Mouse (Mus musculus) liver, embryonic 11.5 days (tissue): ENCODE measurements at regions not wholly inside any gene's neighbourhood (a gene's known extent, or its start where the extent isn't known, plus 50 kb on each side); places are given as distances from the start of the nearest gene placed in this dataset.
"Not testable (repeated sequence)": the region's sequence is repeated elsewhere in the genome, so short reads cannot be mapped to it uniquely, and the experiment has no call there.

ENCODE experiments used
- ATAC-seq: fragments of 200-750 bp; cut with Nextera tagmentation; replicated peaks from 2 replicates; pipeline ENCODE4 v1.8.0; 2017; ENCODE audit warnings: moderate number of reproducible peaks, mild to moderate bottlenecking, moderate TSS enrichment, moderate library complexity; ENCODE audit not compliant: low FRiP score
- DNase-seq: peaks from one replicate; pipeline ENCODE4 v3.0.0-alpha.2; 2017; ENCODE audit warnings: low spot score
- H3K27ac ChIP-seq: fragments of 300-500 bp; sonication (generic); 2 replicates; pipeline ENCODE4 v1.5.1; 2014; ENCODE audit warnings: mild to moderate bottlenecking, low read depth, low read length, control low read depth
- H3K27me3 ChIP-seq: fragments of 300-500 bp; sonication (generic); replicated peaks from 2 replicates; pipeline ENCODE4 v1.6.1; 2014; ENCODE audit warnings: low read length, mixed read lengths; ENCODE audit not compliant: control insufficient read depth, insufficient read depth
- H3K36me3 ChIP-seq: fragments of 300-500 bp; sonication (generic); 2 replicates; pipeline ENCODE4 v1.6.1; 2014; ENCODE audit warnings: mild to moderate bottlenecking, low read length, moderate library complexity, mixed read lengths; ENCODE audit not compliant: control insufficient read depth, insufficient read depth
- H3K4me1 ChIP-seq: fragments of 300-500 bp; sonication (generic); replicated peaks from 2 replicates; pipeline ENCODE4 v1.6.1; 2014; ENCODE audit warnings: low read length, mixed read lengths; ENCODE audit not compliant: control insufficient read depth, insufficient read depth
- H3K4me2 ChIP-seq: fragments of 300-500 bp; sonication (generic); 2 replicates; pipeline ENCODE4 v1.6.1; 2014; ENCODE audit warnings: mild to moderate bottlenecking, control low read depth, moderate library complexity
- H3K4me3 ChIP-seq: fragments of 300-500 bp; sonication (generic); 2 replicates; pipeline ENCODE4 v1.5.1; 2014; ENCODE audit warnings: low read depth, low read length, control low read depth
- H3K9ac ChIP-seq: fragments of 300-500 bp; sonication (generic); 2 replicates; pipeline ENCODE4 v1.6.1; 2014; ENCODE audit warnings: low read depth, low read length, control low read depth
- H3K9me3 ChIP-seq: fragments of 300-500 bp; sonication (generic); 2 replicates; pipeline ENCODE4 v1.6.1; 2016; ENCODE audit warnings: low read length, inconsistent platforms, mixed read lengths; ENCODE audit not compliant: control insufficient read depth
- WGBS: fragments of 180-500 bp; shearing (Covaris S2); extraction: QIAGEN DNeasy Blood & Tissue Kit; methylation state at CpG from one replicate; pipeline ENCODE4 v1.1.7; 2014; 5-methylcytosine and 5-hydroxymethylcytosine counted together

DNA sequence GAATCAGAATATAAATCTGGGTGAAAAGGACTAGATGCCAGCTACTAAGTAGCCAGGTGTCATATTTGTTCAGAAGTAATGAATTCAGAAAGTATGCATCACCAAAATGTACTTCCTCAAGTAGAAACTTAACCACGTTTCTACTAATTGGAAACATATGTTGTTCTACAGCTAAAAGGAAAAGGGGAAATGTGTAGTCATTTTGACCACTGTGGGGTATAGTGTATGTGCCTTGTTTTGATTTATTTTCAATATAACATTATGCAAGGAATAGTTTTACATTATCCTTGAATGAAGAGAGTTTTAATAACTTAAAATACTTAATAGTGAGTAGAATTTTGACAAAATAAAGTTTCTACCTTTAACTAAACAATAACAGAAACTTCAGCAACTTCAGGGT lies 257.7 kb downstream of the Plod2 start:
- H3K27ac ChIP-seq, result no peak overlapping the region
- H3K9ac ChIP-seq, result no peak overlapping the region
- 41% methylated on average over 1 of the region's 1 CpGs for WGBS
- H3K9me3 ChIP-seq, result no peaks in the 10 kb centered on the region
- H3K4me1 ChIP-seq, result no peaks in the 10 kb centered on the region
- H3K4me2 ChIP-seq, result no peak overlapping the region
- no peak overlapping the region for H3K4me3 ChIP-seq
- no peaks in the 10 kb centered on the region for H3K27me3 ChIP-seq
- DNase-seq (no peak), ATAC-seq (no peak)
- no peaks in the 10 kb centered on the region for H3K36me3 ChIP-seq

DNA sequence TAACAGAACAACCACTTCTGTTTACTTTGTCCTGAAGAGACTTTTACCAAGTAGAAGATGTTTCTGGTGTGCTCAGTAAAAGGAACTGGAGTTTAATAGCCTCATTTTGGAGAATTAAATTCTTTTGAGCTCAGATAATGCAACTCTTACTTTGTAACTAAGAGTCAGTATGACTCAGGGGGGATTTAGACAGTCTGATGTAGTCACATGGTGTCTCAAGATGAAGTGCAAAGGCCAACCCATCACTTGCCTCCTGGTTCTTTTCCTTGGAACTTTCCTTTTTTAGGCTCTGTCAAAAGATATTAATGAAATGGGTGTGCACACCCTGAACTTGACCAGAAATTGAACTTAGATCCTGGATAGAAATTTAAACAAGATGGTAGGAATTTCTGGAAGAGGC lies 267.4 kb downstream of the Plod2 start:
- Histone ChIP-seq H3K4me2 (no peak overlapping the region), H3K4me1 (no peaks in the 10 kb centered on the region), H3K9me3 (no peaks in the 10 kb centered on the region), H3K36me3 (no peaks in the 10 kb centered on the region), H3K4me3 (no peak overlapping the region), H3K27ac (no peak overlapping the region), H3K9ac (no peak overlapping the region), H3K27me3 (no peaks in the 10 kb centered on the region)
- DNase-seq (no peak), ATAC-seq (no peak)

DNA sequence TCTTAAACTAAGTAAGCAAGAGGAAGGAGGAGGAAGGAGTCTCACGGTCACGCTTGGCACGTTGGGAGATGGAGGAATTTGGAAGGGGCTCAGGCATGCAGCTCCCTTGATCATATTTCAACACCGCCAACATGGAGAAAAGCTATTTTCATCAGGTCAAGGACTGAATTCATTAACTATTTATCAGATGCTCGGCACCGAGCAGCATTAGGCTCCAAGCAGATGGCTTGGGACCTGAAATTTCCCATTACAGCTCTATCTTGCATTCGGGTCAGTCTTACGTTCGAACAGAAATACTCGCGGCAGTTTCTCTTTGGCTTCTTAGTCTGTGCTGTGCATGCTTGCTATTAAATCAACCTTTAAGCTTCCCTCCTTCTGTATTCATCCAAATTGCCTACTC lies 278.7 kb downstream of the Plod2 start:
- H3K4me2 ChIP-seq, result no peak overlapping the region
- H3K36me3 ChIP-seq, result no peaks in the 10 kb centered on the region
- no peak overlapping the region for H3K4me3 ChIP-seq
- H3K4me1 ChIP-seq, result no peaks in the 10 kb centered on the region
- H3K27ac ChIP-seq, result no peak overlapping the region
- no peak for DNase-seq
- H3K9me3 ChIP-seq, result no peaks in the 10 kb centered on the region
- H3K27me3 ChIP-seq, result no peaks in the 10 kb centered on the region
- H3K9ac ChIP-seq, result no peak overlapping the region
- 74% methylated on average over 11 of the region's 11 CpGs for WGBS
- ATAC-seq, result no peak

DNA sequence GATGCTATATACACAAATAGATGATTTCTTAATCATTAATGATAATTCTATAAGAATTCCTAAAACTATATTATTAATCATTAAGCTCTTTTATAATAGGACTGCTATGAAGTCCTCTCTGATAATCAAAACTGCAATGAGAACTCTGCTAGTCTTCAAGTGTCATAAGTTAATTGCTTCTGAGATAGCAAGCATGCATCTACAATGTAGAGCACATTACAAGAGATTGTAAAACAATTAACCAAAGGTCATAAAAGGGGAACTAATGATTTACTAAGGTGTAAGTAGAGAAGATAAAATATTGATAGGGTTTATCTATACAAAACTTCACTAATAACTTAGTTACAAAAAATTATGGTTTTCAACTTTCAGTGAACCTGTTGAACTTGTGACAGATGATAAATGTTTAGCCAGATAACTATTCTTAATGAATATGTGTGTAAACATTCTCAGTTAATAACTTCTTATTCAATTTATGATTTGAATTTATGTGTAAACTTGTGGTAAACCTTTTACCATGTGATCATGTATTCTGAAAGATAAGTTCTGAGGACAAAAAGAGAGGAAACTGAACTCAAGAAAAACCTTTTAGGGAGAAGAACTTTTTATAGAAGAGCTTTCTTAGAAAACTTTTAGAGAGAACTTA lies 284.8 kb downstream of the Plod2 start:
- Histone ChIP-seq H3K36me3 (no peaks in the 10 kb centered on the region), H3K9me3 (no peaks in the 10 kb centered on the region), H3K4me1 (no peaks in the 10 kb centered on the region), H3K27ac (no peak overlapping the region), H3K4me2 (no peak overlapping the region), H3K27me3 (no peaks in the 10 kb centered on the region), H3K9ac (no peak overlapping the region), H3K4me3 (no peak overlapping the region)
- DNase-seq (no peak), ATAC-seq (no peak)

DNA sequence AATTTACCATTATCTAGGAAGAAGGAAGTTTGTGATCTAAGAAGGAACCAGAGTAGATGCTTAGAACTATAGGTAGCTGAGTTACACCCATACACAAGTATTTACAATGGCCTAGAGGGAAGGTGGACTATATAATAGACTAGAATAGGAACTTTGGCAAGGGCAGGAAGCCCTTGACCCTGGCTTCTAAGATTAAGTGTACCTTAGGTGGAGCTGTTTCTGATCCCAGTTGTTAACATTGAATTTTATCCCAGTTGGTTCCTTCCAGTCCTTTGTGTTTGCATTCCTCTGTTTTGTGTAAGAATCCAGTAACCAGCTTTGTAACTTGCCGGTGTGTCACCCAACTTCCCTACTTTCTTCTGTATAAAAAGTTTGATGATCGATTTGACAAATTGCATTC lies 294.1 kb downstream of the Plod2 start:
- not testable (repeated sequence) for H3K4me3 ChIP-seq, H3K27ac ChIP-seq, ATAC-seq, H3K27me3 ChIP-seq, H3K9ac ChIP-seq, H3K36me3 ChIP-seq, H3K4me2 ChIP-seq, DNase-seq, H3K9me3 ChIP-seq, H3K4me1 ChIP-seq
- 89% methylated on average over 2 of the region's 2 CpGs for WGBS

DNA sequence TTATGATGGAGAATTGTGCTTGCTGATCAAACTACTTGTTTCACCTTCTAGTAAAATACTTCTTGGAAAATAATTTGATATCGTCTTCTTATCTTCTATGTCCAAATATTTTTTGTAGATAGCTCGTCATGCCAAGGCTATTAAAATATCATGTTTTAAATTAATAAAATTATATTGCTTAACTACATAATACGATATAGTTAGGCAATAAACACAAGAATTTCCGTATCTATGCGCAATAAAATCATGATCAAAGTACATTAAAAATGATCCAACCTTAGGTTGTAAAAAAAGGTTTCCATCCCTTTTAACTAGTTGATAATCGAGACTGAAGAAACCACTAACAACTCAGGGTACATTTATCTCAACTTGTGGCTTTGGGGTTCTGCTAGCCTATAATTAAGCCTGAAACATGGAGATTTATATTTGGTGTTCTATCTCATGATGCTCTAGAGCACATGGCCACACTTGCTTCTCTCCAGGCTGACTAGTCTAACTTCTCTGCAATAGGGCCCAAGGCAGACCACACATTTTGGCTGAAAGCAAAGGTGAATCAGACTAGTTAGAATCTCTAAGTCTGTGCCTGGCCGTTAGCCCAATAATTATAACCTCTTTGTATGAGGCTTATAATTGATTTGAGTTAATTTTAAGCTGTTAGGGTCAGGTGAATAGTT lies 314.5 kb downstream of the Plod2 start:
- DNase-seq, result no peak
- no peak overlapping the region for H3K9ac ChIP-seq
- H3K4me3 ChIP-seq, result no peak overlapping the region
- no peak for ATAC-seq
- no peak overlapping the region for H3K4me2 ChIP-seq
- 76% methylated on average over 7 of the region's 7 CpGs for WGBS
- H3K4me1 ChIP-seq, result no peaks in the 10 kb centered on the region
- H3K36me3 ChIP-seq, result no peaks in the 10 kb centered on the region
- no peak overlapping the region for H3K27ac ChIP-seq
- no peaks in the 10 kb centered on the region for H3K9me3 ChIP-seq
- no peaks in the 10 kb centered on the region for H3K27me3 ChIP-seq

DNA sequence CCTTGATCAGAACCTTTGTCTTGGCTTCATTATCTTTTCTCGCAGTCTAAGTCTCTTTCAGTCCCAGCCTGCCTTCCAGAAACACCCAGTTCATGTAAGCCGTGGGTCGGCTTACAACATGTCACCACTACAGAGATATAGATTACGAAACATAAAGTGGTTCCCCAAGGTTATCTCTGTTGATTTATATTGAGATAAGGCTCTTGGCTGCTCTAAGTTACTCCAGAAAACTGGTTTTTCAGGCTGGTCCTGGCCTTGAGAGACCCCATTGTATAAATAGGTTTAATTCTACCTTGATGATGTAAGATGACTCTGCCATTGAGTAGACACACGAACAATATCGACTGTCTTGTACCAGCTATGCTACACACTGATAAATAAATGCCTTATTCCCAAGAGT lies 323.8 kb downstream of the Plod2 start:
- DNase-seq (no peak), ATAC-seq (no peak)
- Histone ChIP-seq H3K4me2 (no peak overlapping the region), H3K27me3 (no peaks in the 10 kb centered on the region), H3K36me3 (no peaks in the 10 kb centered on the region), H3K4me3 (no peak overlapping the region), H3K27ac (no peak overlapping the region), H3K4me1 (no peaks in the 10 kb centered on the region), H3K9me3 (no peaks in the 10 kb centered on the region), H3K9ac (no peak overlapping the region)
- WGBS, result 77% methylated on average over 6 of the region's 6 CpGs

DNA sequence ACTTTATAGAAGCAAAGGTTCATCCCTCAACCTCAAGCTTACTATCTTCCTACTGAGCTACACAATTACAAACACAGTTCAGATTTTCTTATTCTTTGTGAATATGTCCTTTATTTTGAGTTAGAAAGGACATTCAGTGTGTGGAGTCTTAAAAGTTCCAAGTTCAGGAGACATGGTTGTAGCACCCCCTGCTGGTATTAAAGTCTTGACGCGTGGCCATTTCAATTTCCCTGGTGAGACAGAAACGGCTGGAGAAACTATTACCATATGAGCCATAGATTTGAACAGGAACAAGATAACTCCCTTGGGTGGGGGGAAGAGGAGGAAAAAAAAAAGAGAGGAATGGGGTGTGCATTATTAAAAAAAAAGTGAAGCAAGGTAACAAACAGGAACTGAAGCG lies 336.6 kb downstream of the Plod2 start:
- Histone ChIP-seq H3K4me3 (no peak overlapping the region), H3K4me1 (no peaks in the 10 kb centered on the region), H3K27me3 (no peaks in the 10 kb centered on the region), H3K36me3 (no peaks in the 10 kb centered on the region), H3K4me2 (no peak overlapping the region), H3K9me3 (no peaks in the 10 kb centered on the region), H3K27ac (no peak overlapping the region), H3K9ac (no peak overlapping the region)
- ATAC-seq (no peak), DNase-seq (no peak)
- 35% methylated on average over 4 of the region's 4 CpGs for WGBS

DNA sequence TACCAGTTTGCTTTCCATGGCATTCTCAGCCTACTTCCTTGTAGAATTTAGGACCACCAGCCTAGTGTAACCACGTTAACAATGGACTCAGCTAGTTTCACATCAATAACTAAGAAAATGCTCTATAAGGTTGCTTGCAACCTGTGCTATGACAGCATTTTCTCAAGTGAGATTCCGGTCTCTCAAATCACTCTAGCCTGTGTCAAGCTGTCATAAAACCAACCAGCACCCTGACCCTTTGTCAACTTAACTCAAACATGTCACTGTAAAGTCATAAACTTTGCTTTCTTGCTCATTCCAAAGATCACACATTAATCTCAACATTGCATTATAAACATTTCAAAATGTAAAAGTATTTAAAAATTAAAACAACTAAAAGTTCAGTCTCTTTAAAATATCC lies 337.8 kb downstream of the Plod2 start:
- H3K4me3 ChIP-seq, result no peak overlapping the region
- WGBS, result 68% methylated on average over 2 of the region's 2 CpGs

More for the DNA sequence above, 337.8 kb downstream of the Plod2 start:
- Histone ChIP-seq H3K4me2 (no peak overlapping the region), H3K4me1 (no peaks in the 10 kb centered on the region), H3K27me3 (no peaks in the 10 kb centered on the region), H3K27ac (no peak overlapping the region), H3K9me3 (no peaks in the 10 kb centered on the region), H3K9ac (no peak overlapping the region), H3K36me3 (no peaks in the 10 kb centered on the region)
- ATAC-seq, result no peak
- DNase-seq, result no peak
